Mouse (Mus musculus): ENCODE measurements around the gene Chrna9. TPM values are rescaled to one million over a fixed set of nuclear protein-coding genes. Genes with fewer than 3 reads are reported as not detected.
"Not testable (repeated sequence)": the region's sequence is repeated elsewhere in the genome, so short reads cannot be mapped to it uniquely, and the experiment has no call there.

The Chrna9 gene
- polyA plus RNA-seq, 1 experiment from 2014 or later = not detected

DNA sequence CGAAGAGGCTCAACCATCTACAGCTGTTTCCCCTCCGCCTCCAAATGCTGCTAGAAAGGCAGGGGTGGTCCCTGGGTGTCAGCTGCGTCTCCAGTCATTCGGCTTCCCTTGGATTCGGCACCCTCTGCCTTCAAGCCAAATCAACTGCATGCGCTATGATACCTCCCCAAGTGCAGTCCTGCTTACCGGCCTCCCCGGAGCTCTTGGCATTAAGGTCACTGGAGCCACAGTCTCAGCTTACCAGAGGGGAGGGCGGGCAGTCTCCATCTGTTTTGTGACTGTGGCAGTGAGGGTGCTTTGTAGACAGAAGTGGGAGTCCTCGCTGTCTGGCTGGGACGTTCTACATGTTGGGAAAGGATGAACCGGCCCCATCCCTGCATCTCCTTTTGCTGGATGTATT lies 32.4 kb downstream of the Chrna9 start:
- Histone ChIP-seq H3K27ac (no peak overlapping the region), H3K27me3 (replicated peaks) (no peaks in the 10 kb centered on the region), H3K9ac (no peak overlapping the region), H3K9me3 (no peaks in the 10 kb centered on the region), H3K36me3 (no peaks in the 10 kb centered on the region), H3K4me3 (replicated peaks) (no peak overlapping the region), H3K4me1 (no peaks in the 10 kb centered on the region), H3K4me2 (no peak overlapping the region)
- WGBS = 69% methylated on average over 12 of the region's 12 CpGs
- ATAC-seq (ENCODE audit: insufficient read depth, low FRiP score, low read depth) = no peak

- no peak overlapping the region for H3K27ac ChIP-seq
- ATAC-seq (ENCODE audit: insufficient read depth, low FRiP score, low read depth) = no peak
- no peaks in the 10 kb centered on the region for H3K4me1 ChIP-seq
- no peak overlapping the region for H3K4me2 ChIP-seq
- no peaks in the 10 kb centered on the region for H3K27me3 ChIP-seq (replicated peaks)
- WGBS = 89% methylated on average over 3 of the region's 3 CpGs
- no peak overlapping the region for H3K9ac ChIP-seq
- no peaks in the 10 kb centered on the region for H3K36me3 ChIP-seq
- H3K4me3 ChIP-seq (replicated peaks) = no peak overlapping the region
- H3K9me3 ChIP-seq = no peaks in the 10 kb centered on the region
Observed at GRCm38 (mm10) chr5:65968004-65968403, 33.3 kb downstream of the Chrna9 start.

DNA sequence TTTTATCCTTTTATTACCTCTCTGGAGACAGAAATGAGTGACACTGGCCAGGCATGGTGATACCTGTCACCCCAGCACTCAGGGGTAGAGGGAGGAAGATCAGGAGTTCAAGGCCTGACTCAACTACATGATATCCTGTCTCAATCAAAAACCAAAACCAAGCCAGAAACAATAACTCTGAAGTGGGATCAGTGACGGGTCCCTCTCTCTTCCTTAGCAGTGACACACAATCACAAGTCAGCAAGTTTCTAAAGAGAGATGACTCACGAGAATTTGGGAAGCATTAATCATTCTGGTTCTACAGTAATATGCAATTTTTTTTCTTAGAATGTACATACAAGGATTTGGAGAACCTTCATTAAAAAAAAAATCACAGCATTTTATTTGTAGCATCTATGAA lies 38.5 kb downstream of the Chrna9 start:
- Histone ChIP-seq H3K27ac (no peak overlapping the region), H3K4me1 (no peaks in the 10 kb centered on the region), H3K36me3 (no peaks in the 10 kb centered on the region), H3K9me3 (no peaks in the 10 kb centered on the region), H3K9ac (no peak overlapping the region), H3K4me3 (replicated peaks) (no peak overlapping the region), H3K27me3 (replicated peaks) (no peaks in the 10 kb centered on the region), H3K4me2 (no peak overlapping the region)
- ATAC-seq (ENCODE audit: insufficient read depth, low FRiP score, low read depth) = no peak
- WGBS = 56% methylated on average over 2 of the region's 2 CpGs

DNA sequence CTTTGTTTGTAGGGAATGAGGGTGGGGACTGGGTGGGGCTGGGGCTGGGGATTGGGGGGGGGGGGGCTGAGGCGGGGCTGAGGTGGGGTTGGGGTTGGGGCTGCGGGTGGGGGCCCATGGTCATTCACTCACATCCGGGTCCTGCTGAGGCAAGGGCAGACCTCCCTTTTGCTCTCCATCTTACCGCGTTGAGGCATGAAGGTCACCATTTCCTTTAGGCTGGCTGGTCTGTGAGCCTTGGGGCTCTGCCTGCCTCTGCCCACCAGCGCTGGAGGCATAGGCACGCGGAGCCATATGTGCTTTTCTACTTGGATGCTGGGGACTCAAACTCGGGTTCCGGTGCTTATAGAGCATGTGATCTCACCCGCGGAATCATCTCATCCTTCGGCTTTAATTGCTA lies 41.0 kb downstream of the Chrna9 start:
- ATAC-seq (ENCODE audit: insufficient read depth, low FRiP score, low read depth) = no peak
- Histone ChIP-seq H3K27ac (no peak overlapping the region), H3K27me3 (replicated peaks) (no peaks in the 10 kb centered on the region), H3K4me2 (no peak overlapping the region), H3K4me1 (no peaks in the 10 kb centered on the region), H3K9me3 (no peaks in the 10 kb centered on the region), H3K4me3 (replicated peaks) (no peak overlapping the region), H3K9ac (no peak overlapping the region), H3K36me3 (no peaks in the 10 kb centered on the region)
- 87% methylated on average over 13 of the region's 13 CpGs for WGBS

DNA sequence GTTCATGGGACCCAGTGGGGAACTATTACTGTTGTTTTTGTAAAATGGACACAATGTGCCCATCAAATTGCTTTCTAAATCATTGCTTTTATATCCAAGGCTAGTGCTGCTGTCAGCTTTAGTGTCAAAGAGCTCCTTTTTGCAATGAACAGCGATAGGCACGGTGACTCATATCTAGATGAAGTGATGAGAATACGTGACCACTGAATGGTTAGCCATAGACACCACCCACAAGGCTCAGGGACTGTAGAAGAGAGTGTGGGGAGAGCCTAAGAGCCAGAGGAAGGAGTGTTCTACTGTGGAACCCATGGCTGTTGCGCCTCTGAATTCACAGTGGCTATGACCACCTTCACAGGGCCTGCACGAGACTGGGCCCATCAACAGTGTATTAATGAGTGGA lies 51.7 kb downstream of the Chrna9 start:
- H3K4me3 ChIP-seq (replicated peaks) = no peak overlapping the region
- WGBS = 87% methylated on average over 5 of the region's 5 CpGs

GRCm38 (mm10) chr5:65987004-65987403 lies 52.3 kb downstream of the Chrna9 start:
- not testable (repeated sequence) for H3K27ac ChIP-seq; H3K4me1 ChIP-seq; H3K36me3 ChIP-seq; H3K27me3 ChIP-seq (replicated peaks); ATAC-seq (ENCODE audit: insufficient read depth, low FRiP score, low read depth); H3K9me3 ChIP-seq; H3K4me3 ChIP-seq (replicated peaks); H3K9ac ChIP-seq; H3K4me2 ChIP-seq
- 79% methylated on average over 3 of the region's 3 CpGs for WGBS

More for the DNA sequence above, 51.7 kb downstream of the Chrna9 start:
- no peak overlapping the region for H3K9ac ChIP-seq
- H3K9me3 ChIP-seq = no peaks in the 10 kb centered on the region
- H3K27me3 ChIP-seq (replicated peaks) = no peaks in the 10 kb centered on the region
- no peak for ATAC-seq (ENCODE audit: insufficient read depth, low FRiP score, low read depth)
- H3K27ac ChIP-seq = no peak overlapping the region
- H3K4me1 ChIP-seq = no peaks in the 10 kb centered on the region
- no peaks in the 10 kb centered on the region for H3K36me3 ChIP-seq
- no peak overlapping the region for H3K4me2 ChIP-seq

DNA sequence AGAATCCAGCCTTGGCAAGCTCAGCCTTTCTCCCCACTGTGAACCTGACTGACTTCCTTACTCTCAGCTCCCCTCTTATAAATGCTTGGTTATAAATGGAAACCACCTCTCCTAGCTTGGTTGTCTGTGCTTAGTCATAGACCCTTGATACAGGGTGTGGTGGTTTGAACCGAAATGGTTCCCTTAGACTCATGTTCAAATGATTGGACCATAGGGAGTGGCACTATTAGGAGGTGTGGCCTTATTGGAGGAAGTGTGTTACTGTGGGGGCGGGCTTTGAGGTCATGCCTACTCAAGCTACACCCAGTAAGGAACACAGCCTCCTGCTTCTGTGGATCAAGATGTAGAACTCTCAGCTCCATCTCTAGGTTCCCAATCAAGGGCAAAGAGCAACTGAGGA lies 56.5 kb downstream of the Chrna9 start:
- ATAC-seq (ENCODE audit: insufficient read depth, low FRiP score, low read depth) = no peak; the same call in 1 of the 2 replicates
- Histone ChIP-seq H3K36me3 (no peaks in the 10 kb centered on the region), H3K9ac (no peak overlapping the region), H3K4me3 (replicated peaks) (no peak overlapping the region), H3K9me3 (no peaks in the 10 kb centered on the region), H3K27me3 (replicated peaks) (no peaks in the 10 kb centered on the region), H3K27ac (no peak overlapping the region), H3K4me1 (no peaks in the 10 kb centered on the region), H3K4me2 (no peak overlapping the region)
- WGBS = 71% methylated on average over 2 of the region's 2 CpGs

GRCm38 (mm10) chr5:65994643-65995042 lies 59.9 kb downstream of the Chrna9 start:
- H3K9me3 ChIP-seq = no peaks in the 10 kb centered on the region
- no peak for ATAC-seq (ENCODE audit: insufficient read depth, low FRiP score, low read depth)
- H3K9ac ChIP-seq = no peak overlapping the region
- no peaks in the 10 kb centered on the region for H3K27me3 ChIP-seq (replicated peaks)
- H3K4me2 ChIP-seq = no peak overlapping the region
- no peak overlapping the region for H3K4me3 ChIP-seq (replicated peaks)
- WGBS = 70% methylated on average over 6 of the region's 6 CpGs
- H3K4me1 ChIP-seq = no peaks in the 10 kb centered on the region
- no peak overlapping the region for H3K27ac ChIP-seq
- no peaks in the 10 kb centered on the region for H3K36me3 ChIP-seq

- Histone ChIP-seq H3K9ac (no peak overlapping the region), H3K27me3 (replicated peaks) (no peaks in the 10 kb centered on the region), H3K4me3 (replicated peaks) (no peak overlapping the region), H3K4me2 (no peak overlapping the region), H3K27ac (no peak overlapping the region), H3K36me3 (no peaks in the 10 kb centered on the region), H3K9me3 (no peaks in the 10 kb centered on the region), H3K4me1 (no peaks in the 10 kb centered on the region)
- ATAC-seq (ENCODE audit: insufficient read depth, low FRiP score, low read depth) = no peak
Observed at GRCm38 (mm10) chr5:65997813-65998212, 63.1 kb downstream of the Chrna9 start.

GRCm38 (mm10) chr5:65999106-65999505 lies 64.4 kb downstream of the Chrna9 start:
- H3K4me3 ChIP-seq (replicated peaks) = no peak overlapping the region
- H3K4me1 ChIP-seq = no peaks in the 10 kb centered on the region
- no peaks in the 10 kb centered on the region for H3K9me3 ChIP-seq
- WGBS = 84% methylated on average over 7 of the region's 7 CpGs
- no peak overlapping the region for H3K27ac ChIP-seq
- H3K9ac ChIP-seq = no peak overlapping the region
- no peak overlapping the region for H3K4me2 ChIP-seq
- H3K36me3 ChIP-seq = no peaks in the 10 kb centered on the region
- no peaks in the 10 kb centered on the region for H3K27me3 ChIP-seq (replicated peaks)
- no peak for ATAC-seq (ENCODE audit: insufficient read depth, low FRiP score, low read depth)

- no peaks in the 10 kb centered on the region for H3K36me3 ChIP-seq
- 0 out of 2 replicates have a peak, but pooled peaks cover 4% of the 10 kb centered on the region for H3K4me1 ChIP-seq
- H3K9me3 ChIP-seq = no peaks in the 10 kb centered on the region
- ATAC-seq (ENCODE audit: insufficient read depth, low FRiP score, low read depth) = no peak
- H3K27ac ChIP-seq = no peak overlapping the region
- no peaks in the 10 kb centered on the region for H3K27me3 ChIP-seq (replicated peaks)
- 72% methylated on average over 7 of the region's 7 CpGs for WGBS
- no peak overlapping the region for H3K4me3 ChIP-seq (replicated peaks)
- no peak overlapping the region for H3K9ac ChIP-seq
- no peak overlapping the region for H3K4me2 ChIP-seq
Observed at GRCm38 (mm10) chr5:66000074-66000473, 65.4 kb downstream of the Chrna9 start.

- WGBS = 34% methylated on average over 6 of the region's 6 CpGs
- no peak overlapping the region for H3K9ac ChIP-seq
- 0 out of 2 replicates have a peak, but pooled peaks cover 4% of the 10 kb centered on the region for H3K4me1 ChIP-seq
- H3K36me3 ChIP-seq = no peaks in the 10 kb centered on the region
- ATAC-seq (ENCODE audit: insufficient read depth, low FRiP score, low read depth) = no peak
- no peak overlapping the region for H3K4me2 ChIP-seq
- no peak overlapping the region for H3K27ac ChIP-seq
- H3K27me3 ChIP-seq (replicated peaks) = no peaks in the 10 kb centered on the region
- no peaks in the 10 kb centered on the region for H3K9me3 ChIP-seq
- no peak overlapping the region for H3K4me3 ChIP-seq (replicated peaks)
Observed at GRCm38 (mm10) chr5:66000567-66001125, 65.9 kb downstream of the Chrna9 start.

GRCm38 (mm10) chr5:66001232-66001631 lies 66.5 kb downstream of the Chrna9 start:
- Histone ChIP-seq H3K4me3 (replicated peaks) (no peak overlapping the region), H3K4me2 (no peak overlapping the region), H3K4me1 (0 out of 2 replicates have a peak, but pooled peaks cover 4% of the 10 kb centered on the region), H3K27me3 (replicated peaks) (no peaks in the 10 kb centered on the region), H3K27ac (no peak overlapping the region), H3K9me3 (no peaks in the 10 kb centered on the region), H3K9ac (no peak overlapping the region), H3K36me3 (no peaks in the 10 kb centered on the region)
- no peak for ATAC-seq (ENCODE audit: insufficient read depth, low FRiP score, low read depth)
- 74% methylated on average over 5 of the region's 5 CpGs for WGBS

Measured in stomach, embryonic 15.5 days (tissue).